ENCODE assay signal across 9 mouse cellular contexts in genomic region chr13:30254421-30254820, GRCm38 (mm10).
"Had no signal": no experiment of that assay in that cellular context is flagged by ENCODE, and none has a peak within 500 bp of the region (broad histone marks: within the 10 kb centered on the region; RNA-seq: fewer than 3 reads in every experiment).

No protein-coding gene starts in this region.

- ATAC-seq: liver, postnatal 0 days had no signal

- H3K9ac ChIP-seq: limb, embryonic 12.5 days; liver, embryonic 13.5 days; liver, postnatal 0 days had no signal

- H3K9me3 ChIP-seq: limb, embryonic 12.5 days; liver, embryonic 13.5 days had no signal

- H3K36me3 ChIP-seq: limb, embryonic 12.5 days; liver, embryonic 13.5 days had no signal

- DNase-seq: layer of hippocampus, postnatal 36 days; liver; liver, embryonic 13.5 days; liver, postnatal 0 days; right cerebral cortex, postnatal 4 days; spleen, adult 18-20 months; thymus, adult 18-20 months; thymus, postnatal 14 days had no signal

- H3K27ac ChIP-seq: limb, embryonic 12.5 days; liver, embryonic 13.5 days had no signal

- H3K4me3 ChIP-seq: limb, embryonic 12.5 days; liver, embryonic 13.5 days had no signal

- H3K4me1 ChIP-seq: liver, embryonic 13.5 days had no signal

- H3K27me3 ChIP-seq: limb, embryonic 12.5 days; liver, embryonic 13.5 days had no signal

- H3K4me2 ChIP-seq: limb, embryonic 12.5 days; liver, embryonic 13.5 days had no signal
